Mouse (Mus musculus): Measurements from ENCODE around the gene Shisa8.

- TF ChIP-seq MAX (IDR thresholded peaks at IDR 0.05; ENCODE audit: low read depth) = no peak
- TF ChIP-seq POLR2AphosphoS2 (IDR thresholded peaks at IDR 0.05; ENCODE audit: insufficient read length, low read depth) = no peak
- TF ChIP-seq TCF12 (IDR thresholded peaks at IDR 0.05; ENCODE audit: insufficient read depth, poor library complexity, severe bottlenecking) = no peak
- TF ChIP-seq POLR2A (IDR thresholded peaks at IDR 0.05; ENCODE audit: insufficient read length, low read depth) = no peak
- TF ChIP-seq CEBPB (IDR thresholded peaks at IDR 0.05; ENCODE audit: insufficient read depth, poor library complexity, severe bottlenecking) = no peak
- TF ChIP-seq E2F4 (IDR thresholded peaks at IDR 0.05; ENCODE audit: insufficient read depth) = no peak
- no peak for TF ChIP-seq REST (IDR thresholded peaks at IDR 0.05; ENCODE audit: insufficient read depth, insufficient read length)
Measured at GRCm38 (mm10) chr15:82225769-82226168, 13.2 kb upstream of the Shisa8 start.

Data from myocyte (in vitro differentiated cells).